Mouse (Mus musculus): Measurements from ENCODE around the gene Grik5. TPM values are rescaled to one million over a fixed set of nuclear protein-coding genes. Genes with fewer than 3 reads are reported as not detected.

Grik5 gene
- total RNA-seq, 1 experiment from 2014 or later = 2.1 TPM

DNA sequence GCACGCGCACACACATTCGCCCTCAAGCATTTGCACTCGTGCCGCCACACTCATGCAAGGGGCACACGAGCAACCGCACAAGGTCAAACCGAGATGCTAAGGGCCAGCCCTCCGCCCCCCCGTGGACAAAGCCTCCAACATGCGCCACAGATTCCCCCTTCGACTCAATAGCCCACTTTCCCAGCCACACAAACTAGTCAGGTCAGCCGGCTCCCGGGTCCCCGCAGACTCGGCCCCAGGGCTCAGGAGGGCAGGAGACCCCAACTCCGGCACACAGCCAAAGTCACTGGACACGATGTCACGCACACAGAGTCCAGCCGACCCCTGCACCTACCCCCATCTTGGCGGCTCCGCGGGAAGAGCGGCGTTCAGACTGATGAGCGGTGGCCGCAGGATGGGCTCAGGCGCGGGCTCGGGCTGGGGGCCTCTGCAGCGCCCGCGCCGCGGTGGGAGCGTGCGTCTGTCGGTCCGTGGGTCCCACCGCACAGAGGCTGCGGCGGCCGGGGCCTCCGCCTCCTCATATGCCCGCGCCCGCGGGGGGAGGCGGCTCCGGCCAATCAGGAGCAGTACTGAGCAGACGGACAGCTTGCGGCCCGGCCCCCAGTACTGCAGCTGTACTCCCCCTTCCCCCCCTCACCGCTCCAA, 66.6 kb downstream of the Grik5 start, which contains the start of gene Atp1a3:
Gene Atp1a3, minus strand, starts transcription at position 538 of the 645 bp plus-strand sequence.
- peak; percentile 34 for ATAC-seq (ENCODE audit: extremely low read depth, insufficient number of reproducible peaks, low FRiP score, poor library complexity, severe bottlenecking)

- no peak for ATAC-seq (ENCODE audit: extremely low read depth, insufficient number of reproducible peaks, low FRiP score, poor library complexity, severe bottlenecking)
These were observed 67.3 kb downstream of the Grik5 start for GRCm38 (mm10) chr7:25004806-25005205.

GRCm38 (mm10) chr7:25003820-25004388, 68.2 kb downstream of the Grik5 start:
- ATAC-seq (ENCODE audit: extremely low read depth, insufficient number of reproducible peaks, low FRiP score, poor library complexity, severe bottlenecking) = no peak

DNA sequence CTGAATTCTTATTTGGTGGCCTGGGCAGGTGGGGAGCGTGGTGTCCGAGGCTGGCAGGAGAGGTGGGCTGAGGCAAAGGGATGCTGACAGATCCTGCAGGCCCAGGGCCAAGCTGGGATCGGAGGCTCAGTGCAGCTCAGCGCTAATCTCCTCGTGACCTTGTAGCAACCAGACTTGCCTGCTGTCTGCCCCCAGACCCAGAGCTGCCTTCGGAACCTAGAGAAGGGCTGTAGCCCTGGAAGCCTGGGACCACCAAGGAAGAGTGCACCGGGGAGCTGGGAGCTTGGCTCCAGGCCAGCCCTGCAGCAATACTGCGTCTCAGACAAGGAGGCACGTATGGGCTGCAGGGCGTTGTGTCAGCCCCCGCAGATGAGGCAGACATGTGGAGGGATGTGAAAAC, 68.9 kb downstream of the Grik5 start:
- no peak for ATAC-seq (ENCODE audit: extremely low read depth, insufficient number of reproducible peaks, low FRiP score, poor library complexity, severe bottlenecking)

GRCm38 (mm10) chr7:25000711-25001110, 71.4 kb downstream of the Grik5 start:
- ATAC-seq (ENCODE audit: extremely low read depth, insufficient number of reproducible peaks, low FRiP score, poor library complexity, severe bottlenecking) = no peak

- no peak; the same call in 1 of the 2 replicates for ATAC-seq (ENCODE audit: extremely low read depth, insufficient number of reproducible peaks, low FRiP score, poor library complexity, severe bottlenecking)
These were observed 71.9 kb downstream of the Grik5 start for GRCm38 (mm10) chr7:25000211-25000610.

DNA sequence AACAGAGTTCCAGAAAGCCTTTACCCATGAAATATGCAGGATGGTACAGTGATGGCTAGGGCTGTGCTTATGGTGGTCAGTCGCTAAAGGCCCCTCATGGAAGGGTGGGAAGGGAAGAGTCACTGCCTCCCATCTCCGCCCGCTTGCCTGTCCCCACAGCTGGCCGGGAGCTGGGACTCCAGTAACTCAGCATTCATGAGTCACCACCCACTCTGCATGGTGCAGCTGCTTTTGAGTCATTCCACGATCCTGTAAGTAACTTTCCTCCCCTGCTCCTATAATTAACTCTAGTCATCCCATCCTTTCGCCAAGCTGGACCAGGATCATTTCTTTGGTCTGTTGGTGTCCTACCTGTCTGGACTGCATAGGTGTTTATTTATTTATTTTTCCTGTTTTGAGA, 79.1 kb downstream of the Grik5 start:
- no peak for ATAC-seq (ENCODE audit: extremely low read depth, insufficient number of reproducible peaks, low FRiP score, poor library complexity, severe bottlenecking)

GRCm38 (mm10) chr7:24990478-24990877, 81.7 kb downstream of the Grik5 start:
- no peak for ATAC-seq (ENCODE audit: extremely low read depth, insufficient number of reproducible peaks, low FRiP score, poor library complexity, severe bottlenecking)

- no peak for ATAC-seq (ENCODE audit: extremely low read depth, insufficient number of reproducible peaks, low FRiP score, poor library complexity, severe bottlenecking)
These were observed 84.2 kb downstream of the Grik5 start for GRCm38 (mm10) chr7:24987941-24988340.

GRCm38 (mm10) chr7:24985799-24986198, 86.3 kb downstream of the Grik5 start:
- ATAC-seq (ENCODE audit: extremely low read depth, insufficient number of reproducible peaks, low FRiP score, poor library complexity, severe bottlenecking) = no peak

DNA sequence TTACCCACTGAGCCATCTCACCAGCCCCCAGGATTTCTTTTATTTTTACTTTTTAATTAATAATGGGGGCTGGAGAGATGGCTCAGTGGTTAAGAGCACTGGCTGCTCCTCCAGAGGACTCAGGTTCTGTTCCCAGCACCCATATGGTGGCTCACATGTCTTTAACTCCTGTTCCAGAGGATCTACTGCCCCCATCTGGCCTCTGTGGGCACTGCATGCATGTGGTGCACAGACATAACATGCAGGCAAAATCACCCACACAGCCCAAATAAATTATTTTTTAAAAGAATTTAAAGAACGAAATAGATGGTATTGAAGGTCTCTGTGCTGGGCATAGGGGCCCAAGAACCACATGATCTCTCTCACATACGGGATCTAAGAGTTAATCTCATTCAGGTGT, 87.8 kb downstream of the Grik5 start:
- ATAC-seq (ENCODE audit: extremely low read depth, insufficient number of reproducible peaks, low FRiP score, poor library complexity, severe bottlenecking) = no peak

GRCm38 (mm10) chr7:24983396-24983795, 88.8 kb downstream of the Grik5 start:
- no peak for ATAC-seq (ENCODE audit: extremely low read depth, insufficient number of reproducible peaks, low FRiP score, poor library complexity, severe bottlenecking)

- ATAC-seq (ENCODE audit: extremely low read depth, insufficient number of reproducible peaks, low FRiP score, poor library complexity, severe bottlenecking) = no peak
These were observed 91.7 kb downstream of the Grik5 start for GRCm38 (mm10) chr7:24980439-24980838.

- ATAC-seq (ENCODE audit: extremely low read depth, insufficient number of reproducible peaks, low FRiP score, poor library complexity, severe bottlenecking) = peak; percentile 91
These were observed 93.4 kb downstream of the Grik5 start for GRCm38 (mm10) chr7:24978781-24979180.

- peak; percentile 14; the same call in 1 of the 2 replicates for ATAC-seq (ENCODE audit: extremely low read depth, insufficient number of reproducible peaks, low FRiP score, poor library complexity, severe bottlenecking)
These were observed 97.1 kb downstream of the Grik5 start for GRCm38 (mm10) chr7:24974893-24975595.

GRCm38 (mm10) chr7:24973902-24974301, 98.2 kb downstream of the Grik5 start:
- ATAC-seq (ENCODE audit: extremely low read depth, insufficient number of reproducible peaks, low FRiP score, poor library complexity, severe bottlenecking) = no peak

DNA sequence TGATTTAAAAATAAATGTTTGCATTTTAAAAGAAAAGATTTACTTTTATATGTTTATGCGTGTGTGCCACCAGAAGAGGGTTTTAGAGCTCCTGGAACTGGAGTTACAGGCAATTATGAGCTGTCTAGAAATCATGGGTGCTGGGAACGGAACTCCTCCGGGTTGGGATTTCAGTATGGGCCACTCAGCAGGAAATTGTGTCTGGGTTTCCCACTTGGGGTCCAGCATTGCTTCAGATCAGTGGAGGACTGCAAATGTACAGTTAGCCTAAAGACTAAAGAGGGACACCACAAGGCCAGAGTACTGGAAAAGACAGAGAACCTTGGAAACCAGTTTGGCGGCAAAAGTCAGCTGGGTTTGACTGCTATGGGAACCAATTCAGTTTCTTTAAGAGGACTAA, 98.9 kb downstream of the Grik5 start:
- no peak for ATAC-seq (ENCODE audit: extremely low read depth, insufficient number of reproducible peaks, low FRiP score, poor library complexity, severe bottlenecking)

DNA sequence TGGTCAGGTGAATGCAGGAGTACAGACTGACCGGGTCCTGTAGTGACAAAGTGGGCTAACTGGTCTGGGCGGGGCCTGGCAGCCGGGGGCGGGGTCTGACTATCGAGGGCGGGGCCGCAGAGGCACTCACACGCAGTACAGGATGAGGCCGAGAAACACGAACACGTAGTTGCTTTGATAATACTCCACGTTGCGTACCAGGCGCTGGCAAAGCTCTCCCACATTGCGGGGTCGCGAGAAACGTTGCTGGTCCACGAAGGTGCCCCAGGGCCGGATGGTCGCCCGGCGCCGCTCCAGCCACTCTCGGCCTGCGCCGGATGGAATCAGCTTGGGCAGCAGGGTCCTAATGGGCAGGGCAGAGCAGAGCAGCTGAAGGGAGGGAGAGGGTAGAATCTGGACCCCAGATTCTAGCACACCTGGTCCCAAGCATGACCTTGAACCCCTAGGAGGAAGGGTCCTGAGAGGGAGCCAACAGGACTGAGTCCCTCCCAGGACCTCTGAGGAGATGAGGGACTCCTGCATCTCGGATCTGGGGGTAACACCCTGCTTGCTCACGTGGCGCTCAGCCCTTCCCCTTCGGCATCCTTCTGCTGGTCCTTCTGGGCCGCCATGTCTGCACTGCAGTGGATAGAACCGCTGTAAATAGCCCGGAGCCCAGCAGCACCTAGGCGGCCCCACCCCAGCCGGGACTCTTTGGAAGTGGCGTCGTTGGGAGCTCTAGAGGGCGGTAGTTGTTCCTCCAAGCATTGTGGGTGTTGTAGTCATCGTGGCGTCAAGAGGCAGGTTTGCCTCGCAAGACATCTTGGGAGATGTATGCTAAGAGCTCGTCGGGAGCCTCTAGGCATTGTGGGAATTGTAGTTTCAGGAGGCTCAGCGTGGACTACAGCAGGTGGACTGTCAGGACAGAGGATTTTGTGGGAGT, 99.9 kb downstream of the Grik5 start, which contains the start of gene Rabac1:
Gene Rabac1, minus strand, starts transcription at position 783 of the 922 bp plus-strand sequence.
- peak; percentile 90 for ATAC-seq (ENCODE audit: extremely low read depth, insufficient number of reproducible peaks, low FRiP score, poor library complexity, severe bottlenecking)

Measured in neutrophil, adult 5-6 weeks (primary cell).